In genomic region chr13:72924560-72925135, GRCm38 (mm10) we compare ENCODE assay signal across 26 mouse cellular contexts.
A peak's percentile ranks its signal among the peaks of the same experiment; 100 is the strongest.
DNase-seq lines count a peak whose midpoint lies in the region; ATAC-seq and TF ChIP-seq lines count a peak whose summit lies in the region.
"Had no signal": no experiment of that assay in that cellular context is flagged by ENCODE, and none has a peak within 500 bp of the region (broad histone marks: within the 10 kb centered on the region; RNA-seq: fewer than 3 reads in every experiment).

No protein-coding gene starts in this region.

- no peaks in the 10 kb centered on the region for H3K4me1 ChIP-seq in heart, adult 2 months (ENCODE audit: control insufficient read depth, insufficient read depth, low read length)
- H3K4me1 ChIP-seq in lung, embryonic 14.5 days (ENCODE audit: insufficient read depth) = no peaks in the 10 kb centered on the region
- H3K4me1 ChIP-seq: kidney, embryonic 15.5 days; limb, embryonic 15.5 days; lung, embryonic 15.5 days; midbrain, embryonic 10.5 days; neural tube, embryonic 12.5 days had no signal

- no peak overlapping the region for H3K4me2 ChIP-seq in lung, embryonic 14.5 days
- H3K4me2 ChIP-seq: heart, embryonic 11.5 days; kidney, embryonic 15.5 days; limb, embryonic 15.5 days; lung, embryonic 15.5 days; neural tube, embryonic 12.5 days had no signal

- peak; percentile 71 for DNase-seq in heart, adult 11 months
- DNase-seq in heart, adult 2 months = no peak
- peak; percentile 15 for DNase-seq in lung, embryonic 14.5 days
- no peak for DNase-seq in lung, postnatal 25 days (ENCODE audit: low spot score)
- peak; percentile 11 for DNase-seq in right cerebral cortex, postnatal 4 days
- no peak for DNase-seq in right cerebral cortex, postnatal 36 days (ENCODE audit: low spot score in 2 of 2)
- DNase-seq in natural killer cell, adult 2 months (ENCODE audit: low spot score in 2 of 2) = no peak
- DNase-seq: B cell, adult 2 months; cerebellum, adult 11-12 months; gastrocnemius, postnatal 36 days; kidney, adult 11 months; kidney, postnatal 36 days; layer of hippocampus, adult 9-11 months; left cerebral cortex, postnatal 4 days; thymus, postnatal 14 days had no signal

- ATAC-seq in lung, embryonic 14.5 days (ENCODE audit: insufficient read depth) = peak; percentile 54; the same call in 1 of the 2 replicates
- ATAC-seq: Patski had no signal

- no peak overlapping the region for H3K4me3 ChIP-seq in heart, adult 2 months
- H3K4me3 ChIP-seq in lung, embryonic 14.5 days (ENCODE audit: low read depth, low read length) = no peak overlapping the region
- H3K4me3 ChIP-seq: embryonic facial prominence, embryonic 10.5 days; kidney, embryonic 15.5 days; limb, embryonic 15.5 days; lung, embryonic 15.5 days; midbrain, embryonic 10.5 days; neural tube, embryonic 12.5 days had no signal

- TF ChIP-seq CTCF in heart, adult 2 months (IDR thresholded peaks at IDR 0.05) = no peak
- TF ChIP-seq CTCF in lung, embryonic 14.5 days (IDR thresholded peaks at IDR 0.05; ENCODE audit: low read depth) = no peak

- TF ChIP-seq EP300 in heart, adult 2 months (IDR thresholded peaks at IDR 0.05; ENCODE audit: insufficient read depth, low read depth, low read length) = no peak

- H3K9ac ChIP-seq in heart, adult 2 months (ENCODE audit: low read depth, low read length) = no peak overlapping the region
- H3K9ac ChIP-seq in lung, embryonic 14.5 days = no peak overlapping the region
- H3K9ac ChIP-seq: kidney, embryonic 15.5 days; limb, embryonic 15.5 days; liver, embryonic 14.5 days; lung, embryonic 15.5 days; neural tube, embryonic 12.5 days had no signal

- no peaks in the 10 kb centered on the region for H3K79me2 ChIP-seq in heart, adult 2 months (replicated peaks; ENCODE audit: control insufficient read depth, insufficient read depth, low read length)

- H3K9me3 ChIP-seq in lung, embryonic 14.5 days (ENCODE audit: low read depth, low read length) = no peaks in the 10 kb centered on the region
- H3K9me3 ChIP-seq: embryonic facial prominence, embryonic 10.5 days; kidney, embryonic 15.5 days; limb, embryonic 15.5 days; lung, embryonic 15.5 days; midbrain, embryonic 10.5 days; neural tube, embryonic 12.5 days had no signal

- H3K27me3 ChIP-seq in heart, adult 2 months (ENCODE audit: control insufficient read depth, insufficient read depth, low read length) = no peaks in the 10 kb centered on the region
- H3K27me3 ChIP-seq in lung, embryonic 14.5 days (ENCODE audit: insufficient read depth, low read length) = no peaks in the 10 kb centered on the region
- H3K27me3 ChIP-seq: CH12.LX; kidney, embryonic 15.5 days; limb, embryonic 15.5 days; lung, embryonic 15.5 days; neural tube, embryonic 12.5 days; Patski had no signal

- WGBS in heart, adult 2 months = 23% methylated on average over 6 of the region's 6 CpGs
- 9% methylated on average over 6 of the region's 6 CpGs for WGBS in lung, embryonic 14.5 days

- H3K36me3 ChIP-seq in heart, adult 2 months (ENCODE audit: control insufficient read depth, insufficient read depth, low read length) = no peaks in the 10 kb centered on the region
- H3K36me3 ChIP-seq in lung, embryonic 14.5 days (ENCODE audit: insufficient read depth) = no peaks in the 10 kb centered on the region
- H3K36me3 ChIP-seq: embryonic facial prominence, embryonic 10.5 days; G1E; kidney, embryonic 15.5 days; limb, embryonic 15.5 days; lung, embryonic 15.5 days; midbrain, embryonic 10.5 days; neural tube, embryonic 12.5 days had no signal

- no peak overlapping the region for H3K27ac ChIP-seq in heart, adult 2 months
- H3K27ac ChIP-seq in lung, embryonic 14.5 days (ENCODE audit: low read depth) = no peak overlapping the region
- H3K27ac ChIP-seq: embryonic facial prominence, embryonic 10.5 days; kidney, embryonic 15.5 days; limb, embryonic 15.5 days; liver, embryonic 14.5 days; lung, embryonic 15.5 days; midbrain, embryonic 10.5 days; neural tube, embryonic 12.5 days had no signal

- TF ChIP-seq POLR2A in heart, adult 2 months (IDR thresholded peaks at IDR 0.05; ENCODE audit: insufficient read depth, low read depth, low read length) = no peak

- intact Hi-C loops in heart, adult 2 months (cut with DNase I) = no loop called here

Comparison
In these comparisons a context has a peak if more than half of its experiments do, and no peak if none do; other contexts are left out.
1. DNase-seq: peak in heart, adult 11 months (single experiment), lung, embryonic 14.5 days (single experiment) and right cerebral cortex, postnatal 4 days (single experiment); none in heart, adult 2 months (0 of 2), lung, postnatal 25 days (single experiment), right cerebral cortex, postnatal 36 days (0 of 2) and natural killer cell, adult 2 months (0 of 2).